Mouse (Mus musculus): ENCODE measurements at regions not wholly inside any gene's neighbourhood (a gene's known extent, or its start where the extent isn't known, plus 50 kb on each side); places are given as distances from the start of the nearest gene placed in this dataset.

GRCm38 (mm10) chr13:80946034-80946433 lies 62.9 kb downstream of the Arrdc3 start:
- ATAC-seq (ENCODE audit: extremely low read depth, insufficient number of reproducible peaks, low FRiP score, poor library complexity, severe bottlenecking), result no peak

DNA sequence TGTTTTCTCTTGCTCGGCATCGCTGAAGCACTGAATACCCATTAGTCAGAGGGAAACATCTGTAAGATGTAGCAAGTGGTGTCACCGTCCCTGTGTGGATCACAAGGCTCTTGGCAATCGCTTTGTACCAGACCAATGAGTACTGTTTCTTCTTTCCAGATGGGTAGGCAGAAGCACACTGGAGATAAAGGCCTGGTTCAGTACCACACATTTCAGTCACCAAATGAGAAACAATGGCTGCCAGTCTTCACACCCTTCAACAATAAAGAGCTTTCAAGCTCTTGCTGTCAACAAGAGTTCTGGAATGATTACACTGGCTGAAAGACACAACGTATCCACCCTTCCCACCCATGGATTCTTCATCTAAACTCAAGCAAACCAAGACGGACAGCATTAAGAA lies 64.5 kb downstream of the Arrdc3 start:
- ATAC-seq (ENCODE audit: extremely low read depth, insufficient number of reproducible peaks, low FRiP score, poor library complexity, severe bottlenecking), result no peak

GRCm38 (mm10) chr13:80949133-80949697 lies 66.0 kb downstream of the Arrdc3 start:
- peak; percentile 88 for ATAC-seq (ENCODE audit: extremely low read depth, insufficient number of reproducible peaks, low FRiP score, poor library complexity, severe bottlenecking)

DNA sequence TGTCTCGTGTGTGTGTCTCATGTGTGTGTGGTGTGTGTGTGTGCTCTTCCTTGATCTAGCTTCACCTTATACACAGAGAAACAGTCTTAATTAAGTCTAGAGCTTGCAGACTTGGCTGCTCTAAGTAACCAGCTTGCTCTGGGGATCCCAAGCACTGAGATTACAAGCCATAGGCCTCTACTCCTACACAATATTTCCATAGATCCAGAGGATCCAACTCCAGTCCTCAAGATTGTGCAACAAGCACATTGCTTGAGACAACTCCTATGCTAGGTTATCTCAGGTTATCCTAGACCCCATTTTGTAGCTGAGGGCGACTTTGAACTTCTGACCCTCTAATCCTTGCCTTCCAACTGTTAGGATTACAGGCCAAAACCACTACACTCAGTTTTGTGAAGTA lies 67.1 kb downstream of the Arrdc3 start:
- no peak for ATAC-seq (ENCODE audit: extremely low read depth, insufficient number of reproducible peaks, low FRiP score, poor library complexity, severe bottlenecking)

DNA sequence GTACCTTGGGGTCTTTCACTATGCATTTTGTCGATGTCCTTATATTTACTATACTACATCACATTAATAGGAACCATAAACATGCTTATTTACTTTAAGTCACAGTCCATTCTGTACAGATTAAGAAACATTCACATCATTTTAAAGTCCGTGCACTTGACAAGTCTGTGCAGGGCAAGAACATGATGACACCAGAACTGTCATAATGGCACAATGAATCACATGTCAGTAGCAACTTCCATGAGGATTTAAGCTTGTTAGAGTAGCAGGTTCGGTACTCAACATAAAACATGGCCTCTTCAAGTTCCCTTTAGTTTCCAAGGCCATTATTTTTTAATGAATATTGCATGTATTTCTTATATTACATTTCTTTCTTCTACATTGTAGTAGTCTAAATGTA lies 67.6 kb downstream of the Arrdc3 start:
- no peak for ATAC-seq (ENCODE audit: extremely low read depth, insufficient number of reproducible peaks, low FRiP score, poor library complexity, severe bottlenecking)

- ATAC-seq (ENCODE audit: extremely low read depth, insufficient number of reproducible peaks, low FRiP score, poor library complexity, severe bottlenecking), result no peak
These were observed 68.1 kb downstream of the Arrdc3 start for GRCm38 (mm10) chr13:80951327-80951726.

DNA sequence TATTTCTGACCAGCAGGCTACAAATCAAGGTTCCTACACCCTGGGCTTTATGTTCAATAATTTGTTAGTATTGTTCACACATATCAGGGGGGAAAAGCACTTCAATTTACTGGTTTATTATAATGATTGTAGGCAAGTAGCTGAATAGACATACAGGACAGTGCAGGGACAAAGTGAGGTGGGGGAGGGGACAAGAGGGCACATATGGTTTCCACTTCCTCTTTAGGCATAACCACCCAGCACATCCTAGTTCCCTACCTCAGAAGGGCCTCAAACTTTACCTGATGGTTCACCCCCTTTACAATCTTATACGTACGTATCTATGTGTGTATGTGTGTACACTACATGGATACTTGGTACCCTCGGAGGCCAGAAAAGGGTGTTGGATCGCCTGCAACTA lies 69.7 kb downstream of the Arrdc3 start:
- peak; percentile 67 for ATAC-seq (ENCODE audit: extremely low read depth, insufficient number of reproducible peaks, low FRiP score, poor library complexity, severe bottlenecking)

- ATAC-seq (ENCODE audit: extremely low read depth, insufficient number of reproducible peaks, low FRiP score, poor library complexity, severe bottlenecking), result no peak
These were observed 71.0 kb downstream of the Arrdc3 start for GRCm38 (mm10) chr13:80954059-80954645.

- no peak for ATAC-seq (ENCODE audit: extremely low read depth, insufficient number of reproducible peaks, low FRiP score, poor library complexity, severe bottlenecking)
These were observed 73.8 kb downstream of the Arrdc3 start for GRCm38 (mm10) chr13:80956966-80957365.

- ATAC-seq (ENCODE audit: extremely low read depth, insufficient number of reproducible peaks, low FRiP score, poor library complexity, severe bottlenecking), result no peak
These were observed 74.4 kb downstream of the Arrdc3 start for GRCm38 (mm10) chr13:80957419-80958139.

GRCm38 (mm10) chr13:80959763-80960162 lies 76.6 kb downstream of the Arrdc3 start:
- no peak for ATAC-seq (ENCODE audit: extremely low read depth, insufficient number of reproducible peaks, low FRiP score, poor library complexity, severe bottlenecking)

DNA sequence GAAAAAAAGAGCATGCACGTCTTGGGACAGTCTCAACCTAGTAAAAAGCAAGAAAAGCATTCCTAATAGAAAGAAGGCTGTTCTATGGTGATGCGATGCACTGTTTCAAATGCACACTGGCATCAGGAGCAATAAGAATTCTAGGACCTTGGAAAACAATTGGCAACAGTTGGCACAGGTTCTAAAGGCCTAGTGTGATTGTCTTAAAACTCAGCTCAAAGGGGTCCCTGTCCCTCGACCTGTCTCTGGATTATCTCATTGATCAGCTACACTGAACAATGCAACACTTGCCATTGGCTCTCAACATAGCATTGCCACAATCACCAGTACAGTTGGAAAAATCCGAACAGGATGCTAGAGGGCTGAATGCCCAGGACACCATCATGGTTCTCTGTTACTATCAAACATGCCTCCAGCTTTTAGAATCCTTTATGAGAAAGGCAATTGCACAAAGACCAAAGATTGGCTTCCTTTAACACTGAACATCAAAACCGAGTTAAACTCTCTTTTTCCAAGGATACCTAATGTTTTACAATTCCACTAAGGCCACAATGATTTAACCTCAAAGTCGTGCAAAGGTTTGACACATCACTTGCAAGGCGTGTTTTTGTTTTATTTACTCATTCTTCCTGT lies 78.9 kb downstream of the Arrdc3 start:
- ATAC-seq (ENCODE audit: extremely low read depth, insufficient number of reproducible peaks, low FRiP score, poor library complexity, severe bottlenecking), result no peak

DNA sequence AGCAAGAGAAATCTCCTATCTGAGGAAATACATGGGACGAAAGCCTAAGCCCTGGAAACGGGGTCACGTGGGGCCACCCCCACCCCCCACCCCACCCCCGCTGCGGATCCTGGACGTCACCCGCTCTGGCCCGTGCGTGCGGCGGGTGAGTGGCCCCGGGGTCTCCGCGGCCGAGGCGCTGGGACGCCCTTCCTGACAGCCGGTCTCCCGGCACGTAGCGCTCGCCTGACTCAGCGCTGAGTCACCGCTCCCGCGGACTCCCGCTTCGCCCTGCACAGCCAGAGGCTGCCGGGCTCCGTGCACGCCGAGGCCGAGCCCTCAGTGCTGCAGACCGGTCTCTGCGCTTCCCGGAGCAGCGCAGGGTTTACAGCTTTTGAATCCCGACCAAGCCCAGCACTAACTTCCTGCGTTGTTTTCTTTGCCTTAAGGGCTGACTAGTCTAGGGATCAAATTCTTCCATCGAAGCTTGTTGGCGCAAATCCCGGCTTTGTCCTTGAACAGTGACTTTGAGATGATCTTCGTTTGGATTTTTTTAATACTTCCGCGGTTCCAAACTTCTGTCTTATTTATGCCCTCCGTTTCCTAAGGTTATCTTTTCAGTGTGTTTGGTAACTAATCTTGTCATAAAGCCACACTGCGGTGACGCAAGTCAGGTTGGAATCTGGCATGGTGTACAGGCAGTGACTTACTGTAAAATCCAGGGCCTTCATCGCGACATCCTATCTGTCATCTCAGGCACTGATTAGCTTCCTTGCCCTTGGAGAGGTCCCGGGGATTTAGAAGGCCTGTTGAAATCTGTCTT lies 79.8 kb downstream of the Arrdc3 start:
- peak; percentile 80 for ATAC-seq (ENCODE audit: extremely low read depth, insufficient number of reproducible peaks, low FRiP score, poor library complexity, severe bottlenecking)

- ATAC-seq (ENCODE audit: extremely low read depth, insufficient number of reproducible peaks, low FRiP score, poor library complexity, severe bottlenecking), result no peak
These were observed 80.4 kb downstream of the Arrdc3 start for GRCm38 (mm10) chr13:80963591-80963940.

- ATAC-seq (ENCODE audit: extremely low read depth, insufficient number of reproducible peaks, low FRiP score, poor library complexity, severe bottlenecking), result no peak
These were observed 88.5 kb downstream of the Arrdc3 start for GRCm38 (mm10) chr13:80971664-80972063.

DNA sequence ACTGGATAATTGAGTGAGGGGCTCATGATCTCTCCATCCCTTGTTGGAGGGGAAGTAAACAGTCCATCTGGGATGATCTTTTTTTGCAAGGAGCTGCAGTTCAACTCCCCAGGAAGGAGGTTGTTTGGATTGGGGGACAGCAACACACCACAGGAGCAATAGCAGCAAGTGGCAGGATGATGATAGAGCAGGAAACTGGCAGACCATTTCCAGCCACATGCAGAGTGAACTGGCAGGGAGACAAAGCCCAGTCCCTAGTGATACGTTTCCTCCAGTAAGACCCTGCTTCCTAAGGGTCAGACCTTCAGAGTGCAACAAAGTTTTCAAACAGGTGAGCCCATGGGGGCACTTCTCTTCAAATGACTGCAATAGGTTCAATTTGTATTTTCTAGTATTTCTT lies 91.2 kb downstream of the Arrdc3 start:
- ATAC-seq (ENCODE audit: extremely low read depth, insufficient number of reproducible peaks, low FRiP score, poor library complexity, severe bottlenecking), result no peak

DNA sequence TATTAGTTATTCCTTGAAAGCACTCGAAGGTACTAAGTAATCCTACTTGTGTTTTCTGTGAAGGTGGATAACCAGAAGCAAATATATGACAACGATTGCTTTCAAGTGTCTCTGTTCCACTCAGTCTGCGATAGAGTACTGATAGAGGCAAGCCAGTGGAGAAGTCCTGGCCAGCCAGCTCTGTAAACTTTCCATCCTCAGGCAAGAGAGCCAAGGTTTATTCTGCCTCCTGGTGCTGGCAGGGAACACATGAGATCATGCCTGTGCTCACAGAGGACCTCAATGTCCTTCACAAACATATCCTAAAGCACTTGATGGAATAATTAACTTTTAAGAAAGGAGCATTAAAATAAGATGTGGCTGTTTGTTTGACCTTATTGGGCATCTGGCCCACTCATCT lies 94.1 kb downstream of the Arrdc3 start:
- ATAC-seq (ENCODE audit: extremely low read depth, insufficient number of reproducible peaks, low FRiP score, poor library complexity, severe bottlenecking), result no peak

GRCm38 (mm10) chr13:80981201-80981600 lies 98.0 kb downstream of the Arrdc3 start:
- ATAC-seq (ENCODE audit: extremely low read depth, insufficient number of reproducible peaks, low FRiP score, poor library complexity, severe bottlenecking), result no peak

GRCm38 (mm10) chr13:80986657-80987056 lies 103.5 kb downstream of the Arrdc3 start:
- no peak for ATAC-seq (ENCODE audit: extremely low read depth, insufficient number of reproducible peaks, low FRiP score, poor library complexity, severe bottlenecking)
